Mouse (Mus musculus): ENCODE measurements around the gene Mogs. TPM values are rescaled to one million over a fixed set of nuclear protein-coding genes. Genes with fewer than 3 reads are reported as not detected.

The Mogs gene
- polyA plus RNA-seq, 1 experiment from 2014 or later = 34.6 TPM

DNA sequence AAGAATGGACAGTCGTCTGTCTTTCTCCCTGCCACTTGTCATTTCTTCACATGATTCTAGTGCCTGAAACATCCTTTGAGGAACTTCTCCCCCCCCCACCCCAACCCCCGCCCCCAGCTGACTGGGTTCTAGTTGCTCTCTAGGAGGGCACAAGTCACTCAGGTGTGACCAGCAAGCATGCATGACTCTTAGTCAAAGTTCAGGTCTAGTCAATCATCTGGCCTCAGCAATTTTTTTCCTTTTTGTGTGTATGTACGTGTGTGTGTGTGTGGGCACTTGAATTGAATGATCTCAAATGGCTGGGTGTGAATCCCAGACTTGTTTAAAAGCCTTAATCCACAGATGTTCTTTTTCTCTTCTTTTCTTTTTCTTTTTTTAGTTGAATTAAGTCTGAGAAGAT is 18.9 kb downstream of the Mogs start:
- CTCF ChIA-PET = interaction anchor here (0.6 to 0.7 kb wide), 2 partner anchors 25 to 30 kb away, joined by 3 read pairs; no protein-coding TSS in a partner anchor
- no peaks in the 10 kb centered on the region for H3K27me3 ChIP-seq
- ATAC-seq (no peak), DNase-seq (ENCODE audit: low read depth, low spot score) (no peak)
- in situ Hi-C loops (cut with MboI; ENCODE audit: low pct_unique_long_range_greater_than_20kb) = no loop called here
- no peak for TF ChIP-seq CTCF (IDR thresholded peaks at IDR 0.05)
- POLR2A ChIA-PET = no interaction called here

DNA sequence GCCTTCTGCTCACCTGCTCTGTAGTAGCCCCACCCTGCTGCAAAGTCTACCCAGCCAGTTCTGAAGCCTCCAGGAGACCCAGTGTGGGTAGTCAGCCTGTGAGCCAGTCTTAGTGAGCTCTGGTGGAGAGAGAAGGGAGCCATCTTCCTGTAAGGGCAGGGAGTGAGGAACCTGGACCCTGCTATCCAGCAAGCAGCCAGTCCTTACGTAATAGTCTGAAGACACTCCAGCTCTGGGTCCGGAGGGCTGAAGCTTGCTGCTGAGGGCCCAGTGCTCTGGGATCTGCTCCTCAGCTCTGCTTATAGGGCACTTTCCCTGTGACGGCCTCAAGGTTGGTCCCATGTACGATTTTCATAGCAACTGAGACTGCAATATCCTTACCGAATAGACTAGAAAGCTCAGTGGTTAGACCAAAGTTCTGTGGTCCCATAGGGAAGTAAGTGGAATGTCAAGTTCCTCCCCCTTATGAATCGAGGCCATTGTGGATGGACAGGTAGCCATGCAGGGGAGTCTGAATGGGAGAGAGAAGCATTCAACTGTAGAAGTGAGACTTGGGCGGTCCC is 19.7 kb downstream of the Mogs start, which contains the start of gene Rtkn:
Gene Rtkn, plus strand, starts transcription at position 513 of the 563 bp plus-strand sequence.
- in situ Hi-C loops (cut with MboI; ENCODE audit: low pct_unique_long_range_greater_than_20kb) = no loop called here

DNA sequence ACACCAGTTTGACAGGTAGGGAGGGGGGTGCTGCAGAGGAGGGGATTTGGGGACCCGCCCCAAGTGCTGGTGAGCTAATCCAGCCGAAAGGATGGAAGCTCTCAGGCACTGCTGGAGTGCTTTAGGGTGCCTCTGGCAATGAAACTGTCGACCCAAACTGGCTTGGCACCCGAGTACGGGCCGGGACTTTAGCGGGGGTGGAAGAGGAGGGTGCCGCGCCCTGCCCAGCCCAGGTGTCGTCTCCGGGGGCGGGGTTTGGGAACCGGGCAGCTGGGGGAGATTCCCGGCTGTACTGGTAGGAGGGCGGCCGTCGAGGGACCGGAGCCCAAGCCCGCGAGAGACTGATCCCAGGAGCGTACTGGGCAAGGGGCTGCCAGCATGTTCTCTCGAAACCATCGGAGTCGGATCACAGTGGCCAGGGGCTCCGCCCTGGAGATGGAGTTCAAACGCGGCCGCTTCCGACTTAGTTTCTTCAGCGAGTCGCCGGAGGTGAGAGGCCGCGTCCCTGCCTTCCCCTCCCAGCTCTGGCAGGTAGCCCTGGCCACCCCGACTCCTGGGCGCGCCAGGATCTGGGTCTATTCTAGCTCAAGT is 20.4 kb downstream of the Mogs start:
- no peak for TF ChIP-seq CTCF (IDR thresholded peaks at IDR 0.05)
- CTCF ChIA-PET = no interaction called here
- DNase-seq (ENCODE audit: low read depth, low spot score) (no peak), ATAC-seq (no peak)
- no peaks in the 10 kb centered on the region for H3K27me3 ChIP-seq
- in situ Hi-C loops (cut with MboI; ENCODE audit: low pct_unique_long_range_greater_than_20kb) = no loop called here
- POLR2A ChIA-PET = interaction anchor here (0.7 to 1.2 kb wide), 2 partner anchors 17 to 58 kb away, joined by 3 read pairs; partner anchors contain the start of gene Pcgf1

More for the DNA sequence above, 19.7 kb downstream of the Mogs start, which contains the start of gene Rtkn:
- CTCF ChIA-PET = no interaction called here
- no peak for ATAC-seq
- TF ChIP-seq CTCF (IDR thresholded peaks at IDR 0.05) = no peak
- POLR2A ChIA-PET = interaction anchor here (0.8 to 1.2 kb wide), 2 partner anchors 14 to 57 kb away, joined by 3 read pairs; partner anchors contain the start of gene Pcgf1
- DNase-seq (ENCODE audit: low read depth, low spot score) = no peak
- no peaks in the 10 kb centered on the region for H3K27me3 ChIP-seq

DNA sequence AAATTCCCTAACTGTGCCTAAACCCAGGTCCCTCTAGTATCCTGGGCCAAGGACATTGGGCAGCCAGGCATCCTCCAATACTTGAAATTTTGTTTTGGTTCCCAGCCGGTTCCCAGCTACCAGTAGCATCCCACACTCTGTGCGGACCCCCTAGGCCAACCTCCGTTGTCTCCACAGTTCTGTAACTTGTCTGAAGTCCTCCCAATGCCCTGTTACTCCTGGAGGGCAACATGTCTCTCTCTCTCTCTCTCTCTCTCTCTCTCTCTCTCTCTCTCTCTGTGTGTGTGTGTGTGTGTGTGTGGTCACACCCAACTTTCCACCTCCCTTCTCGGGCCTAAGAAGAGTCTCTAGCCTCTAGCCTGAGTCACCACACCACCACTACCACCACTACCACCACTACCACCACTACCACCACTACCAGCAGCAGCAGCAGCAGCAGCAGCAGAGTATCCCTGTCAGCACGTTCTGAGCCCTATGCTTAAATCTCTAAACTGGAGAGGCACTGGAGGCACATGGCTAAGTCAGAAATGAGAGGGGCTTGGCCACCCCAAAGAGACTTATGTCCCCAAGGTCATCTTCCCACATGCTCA is 21.1 kb downstream of the Mogs start:
- DNase-seq (ENCODE audit: low read depth, low spot score) = no peak
- H3K27me3 ChIP-seq = no peaks in the 10 kb centered on the region
- ATAC-seq = no peak
- CTCF ChIA-PET = interaction anchor here (1.4 kb wide), 1 partner anchor 23 kb away, joined by 3 read pairs; no protein-coding TSS in a partner anchor
- POLR2A ChIA-PET = interaction anchor here (0.7 to 2.0 kb wide), 9 partner anchors 12 to 59 kb away, joined by 3 to 11 read pairs (median 5); partner anchors contain the start of genes Pcgf1 and Wbp1
- in situ Hi-C loops (cut with MboI; ENCODE audit: low pct_unique_long_range_greater_than_20kb) = no loop called here
- no peak for TF ChIP-seq CTCF (IDR thresholded peaks at IDR 0.05)

- POLR2A ChIA-PET = interaction anchor here (0.5 to 2.0 kb wide), 8 partner anchors 11 to 44 kb away, joined by 3 to 11 read pairs (median 6); partner anchors contain the start of gene Wbp1
- ATAC-seq = peak; percentile 46
- CTCF ChIA-PET = interaction anchor here (1.3 to 1.4 kb wide), 2 partner anchors 14 to 22 kb away, joined by 3 read pairs; no protein-coding TSS in a partner anchor
- no peaks in the 10 kb centered on the region for H3K27me3 ChIP-seq
- in situ Hi-C loops (cut with MboI; ENCODE audit: low pct_unique_long_range_greater_than_20kb) = no loop called here
- no peak for DNase-seq (ENCODE audit: low read depth, low spot score)
- no peak for TF ChIP-seq CTCF (IDR thresholded peaks at IDR 0.05)
These were observed 21.7 kb downstream of the Mogs start for GRCm38 (mm10) chr6:83136881-83137575.

DNA sequence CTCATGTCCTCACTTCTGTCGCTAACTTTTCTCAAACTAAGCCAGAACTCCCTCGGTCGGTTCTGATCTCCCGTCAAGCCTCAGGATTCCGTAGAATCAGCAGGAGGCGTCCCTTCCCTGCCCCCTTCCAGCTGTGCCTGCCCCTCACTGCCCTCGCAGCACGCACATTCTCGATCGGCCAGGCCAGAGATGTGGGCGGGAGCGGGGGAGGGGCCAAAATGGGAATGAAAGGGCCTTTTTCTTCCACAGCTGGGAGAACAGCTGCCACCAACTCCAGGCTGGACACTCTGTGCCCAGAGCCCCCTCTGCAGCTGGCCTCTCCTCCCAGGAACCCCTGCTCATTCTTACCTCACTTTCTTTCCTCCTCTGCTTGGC is 22.3 kb downstream of the Mogs start:
- ChIA-PET POLR2A (interaction anchor here (0.5 to 2.0 kb wide), 7 partner anchors 11 to 23 kb away, joined by 4 to 11 read pairs (median 6); partner anchors contain the start of gene Wbp1), CTCF (interaction anchor here (1.3 to 1.4 kb wide), 2 partner anchors 14 to 21 kb away, joined by 3 read pairs; no protein-coding TSS in a partner anchor)
- in situ Hi-C loops (cut with MboI; ENCODE audit: low pct_unique_long_range_greater_than_20kb) = no loop called here
- TF ChIP-seq CTCF (IDR thresholded peaks at IDR 0.05) = no peak
- no peaks in the 10 kb centered on the region for H3K27me3 ChIP-seq
- ATAC-seq = peak; percentile 66
- no peak for DNase-seq (ENCODE audit: low read depth, low spot score)

- POLR2A ChIA-PET = interaction anchor here (1.5 to 2.0 kb wide), 4 partner anchors 10 to 18 kb away, joined by 5 to 11 read pairs (median 6); partner anchors contain the start of gene Wbp1
- no peaks in the 10 kb centered on the region for H3K27me3 ChIP-seq
- CTCF ChIA-PET = interaction anchor here (1.3 to 1.4 kb wide), 2 partner anchors 15 to 21 kb away, joined by 3 read pairs; no protein-coding TSS in a partner anchor
- ATAC-seq (peak; percentile 19), DNase-seq (ENCODE audit: low read depth, low spot score) (no peak)
- in situ Hi-C loops (cut with MboI; ENCODE audit: low pct_unique_long_range_greater_than_20kb) = no loop called here
- TF ChIP-seq CTCF (IDR thresholded peaks at IDR 0.05) = no peak
These were observed 22.8 kb downstream of the Mogs start for GRCm38 (mm10) chr6:83138056-83138455.

DNA sequence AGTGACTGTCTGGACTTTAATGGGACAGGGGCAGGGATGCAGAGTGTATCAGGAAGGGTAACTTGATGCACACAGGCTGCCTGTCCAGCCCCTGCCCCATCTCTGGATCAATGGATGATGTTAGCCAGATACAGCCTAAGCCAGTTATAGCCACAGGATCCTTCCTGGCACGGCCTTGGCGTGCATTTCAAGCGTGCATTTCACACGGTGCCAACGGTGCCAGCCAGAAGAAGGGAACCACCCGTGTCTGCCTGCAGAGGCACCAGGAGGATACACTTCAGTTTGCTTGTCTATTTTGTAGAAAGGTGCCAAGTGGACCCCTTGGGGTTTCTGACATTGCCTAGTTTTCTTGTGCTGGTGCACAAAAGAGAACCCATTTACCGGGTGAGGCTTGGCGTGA is 24.7 kb downstream of the Mogs start:
- ChIA-PET POLR2A (no interaction called here), CTCF (no interaction called here)
- H3K27me3 ChIP-seq = no peaks in the 10 kb centered on the region
- in situ Hi-C loops (cut with MboI; ENCODE audit: low pct_unique_long_range_greater_than_20kb) = no loop called here
- DNase-seq (ENCODE audit: low read depth, low spot score) = no peak
- ATAC-seq = no peak
- TF ChIP-seq CTCF (IDR thresholded peaks at IDR 0.05) = no peak

- in situ Hi-C loops (cut with MboI; ENCODE audit: low pct_unique_long_range_greater_than_20kb) = no loop called here
- no peak for TF ChIP-seq CTCF (IDR thresholded peaks at IDR 0.05)
- ATAC-seq (no peak), DNase-seq (ENCODE audit: low read depth, low spot score) (no peak)
- ChIA-PET POLR2A (interaction anchor here (0.7 kb wide), 1 partner anchor 82 kb away, joined by 3 read pairs; no protein-coding TSS in a partner anchor), CTCF (interaction anchor here (1.0 kb wide), 1 partner anchor 24 kb away, joined by 3 read pairs; the partner anchor contains the start of gene Dctn1)
- no peaks in the 10 kb centered on the region for H3K27me3 ChIP-seq
These were observed 26.3 kb downstream of the Mogs start for GRCm38 (mm10) chr6:83141636-83142035.

DNA sequence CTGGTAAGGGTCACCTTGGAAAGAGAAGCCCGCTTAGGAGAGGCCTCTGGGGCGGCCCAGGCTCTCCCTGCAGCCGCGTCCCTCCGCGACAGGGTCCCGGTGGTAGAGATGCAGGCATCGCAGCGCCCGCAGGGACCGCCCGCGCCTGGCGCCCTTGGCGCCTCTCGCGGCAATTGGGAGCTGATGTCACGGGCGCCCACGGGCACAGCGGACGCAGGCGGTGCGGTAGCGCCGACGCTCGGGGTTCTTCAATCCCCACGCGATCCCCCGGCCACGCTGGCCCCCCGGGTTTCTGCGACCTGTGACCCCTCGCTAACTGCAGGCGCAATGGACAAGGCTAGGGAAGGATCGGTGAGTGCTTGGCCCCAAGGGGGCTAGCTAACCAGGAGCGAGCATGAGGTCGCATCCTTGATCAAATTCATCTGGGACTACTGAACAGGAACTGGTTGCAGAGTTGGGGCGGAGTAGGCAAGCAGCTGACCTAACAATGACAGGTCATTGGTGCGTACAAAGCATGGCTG is 27.0 kb downstream of the Mogs start:
- ChIA-PET POLR2A (interaction anchor here (0.7 kb wide), 1 partner anchor 82 kb away, joined by 3 read pairs; no protein-coding TSS in a partner anchor), CTCF (interaction anchor here (1.0 kb wide), 1 partner anchor 23 kb away, joined by 3 read pairs; the partner anchor contains the start of gene Dctn1)
- DNase-seq (ENCODE audit: low read depth, low spot score) (no peak), ATAC-seq (no peak)
- H3K27me3 ChIP-seq = no peaks in the 10 kb centered on the region
- TF ChIP-seq CTCF (IDR thresholded peaks at IDR 0.05) = no peak
- in situ Hi-C loops (cut with MboI; ENCODE audit: low pct_unique_long_range_greater_than_20kb) = no loop called here
